11 mouse cellular contexts compared by ENCODE assay signal in the genomic region with DNA sequence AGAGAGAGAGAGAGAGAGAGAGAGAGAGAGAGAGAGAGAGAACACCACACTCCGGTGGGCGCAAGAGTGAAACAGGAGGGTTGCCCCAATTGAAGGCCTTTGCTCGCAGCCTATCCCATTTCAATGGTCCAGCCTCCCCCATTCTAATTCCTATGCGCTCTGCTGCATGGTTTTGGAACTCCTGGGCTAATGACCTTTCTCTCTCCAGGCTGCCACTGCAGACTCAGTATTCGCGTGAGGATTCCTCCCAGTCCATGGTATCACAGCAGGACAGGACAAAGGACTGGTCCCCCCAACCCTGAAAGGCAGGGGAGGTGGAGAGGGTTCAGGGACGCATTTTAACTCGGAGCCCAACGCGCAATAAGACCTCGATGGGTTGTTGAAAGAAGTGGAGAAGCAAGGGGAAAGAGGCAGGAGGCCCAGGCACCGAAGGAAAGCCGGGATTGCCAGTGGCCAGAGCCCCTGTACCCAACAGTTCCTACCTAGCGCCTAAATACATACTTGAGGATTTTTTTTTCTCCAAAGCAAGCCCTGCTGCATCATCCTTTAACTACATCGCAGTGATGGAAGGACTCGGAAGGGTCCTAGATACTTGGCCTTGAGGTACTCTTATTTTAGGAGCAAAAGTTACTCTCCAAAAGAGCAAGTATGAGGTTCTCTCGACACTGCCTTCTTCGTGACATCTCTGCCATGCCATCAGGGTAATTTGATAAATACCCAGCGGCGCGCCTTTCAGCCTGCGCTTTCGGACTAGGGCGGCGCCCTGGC. TPM values are rescaled to one million over a fixed set of nuclear protein-coding genes. Genes with fewer than 3 reads are reported as not detected.
DNase-seq lines count a peak whose midpoint lies in the region; ATAC-seq and TF ChIP-seq lines count a peak whose summit lies in the region.
"Had no signal": no experiment of that assay in that cellular context is flagged by ENCODE, and none has a peak within 500 bp of the region (broad histone marks: within the 10 kb centered on the region; RNA-seq: fewer than 3 reads in every experiment).

No protein-coding gene starts in this region.

- no peak overlapping the region for H3K9ac ChIP-seq in heart, embryonic 14.5 days (ENCODE audit: low read length)
- no peak overlapping the region for H3K9ac ChIP-seq in midbrain, embryonic 11.5 days (ENCODE audit: low read length)
- H3K9ac ChIP-seq in midbrain, postnatal 0 days (replicated peaks; ENCODE audit: low read length, poor library complexity, severe bottlenecking): no peak overlapping the region

- ATAC-seq in heart, embryonic 14.5 days (ENCODE audit: insufficient number of reproducible peaks, insufficient read depth, low FRiP score, low read depth): no peak
- ATAC-seq in midbrain, embryonic 11.5 days (ENCODE audit: low FRiP score): no peak
- no peak for ATAC-seq in midbrain, postnatal 0 days (ENCODE audit: low FRiP score)

- H3K4me1 ChIP-seq in heart, embryonic 14.5 days (ENCODE audit: control insufficient read depth in 2 of 2, insufficient read depth in 2 of 2, low read length in 2 of 2): peaks cover 12 to 26% of the 10 kb centered on the region in 2 experiments; a peak in 3 of 4 replicates
- H3K4me1 ChIP-seq in midbrain, embryonic 11.5 days (ENCODE audit: control insufficient read depth, insufficient read depth, low read length): peaks cover 19% of the 10 kb centered on the region
- peaks cover 13% of the 10 kb centered on the region; the same call in 1 of the 2 replicates for H3K4me1 ChIP-seq in midbrain, postnatal 0 days (ENCODE audit: insufficient read depth, low read length)
- peaks cover 65% of the 10 kb centered on the region for H3K4me1 ChIP-seq in limb, embryonic 10.5 days

- H3K4me2 ChIP-seq in heart, embryonic 14.5 days (ENCODE audit: low read length): peak overlapping the region; percentile 98
- peak overlapping the region; percentile 58 for H3K4me2 ChIP-seq in midbrain, embryonic 11.5 days
- no peak overlapping the region for H3K4me2 ChIP-seq in midbrain, postnatal 0 days (ENCODE audit: low read depth, low read length, poor library complexity, severe bottlenecking)

- WGBS in heart, embryonic 14.5 days: 3% methylated on average over 25 of the region's 25 CpGs
- 2% methylated on average over 25 of the region's 25 CpGs for WGBS in midbrain, embryonic 11.5 days
- 4% methylated on average over 25 of the region's 25 CpGs for WGBS in midbrain, postnatal 0 days
- 3% methylated on average over 25 of the region's 25 CpGs for WGBS in limb, embryonic 10.5 days

- no peak for DNase-seq in heart, postnatal 36 days
- peak; percentile 94 for DNase-seq in midbrain, embryonic 11.5 days (ENCODE audit: low spot score, missing footprints)
- no peak for DNase-seq in midbrain, postnatal 0 days (ENCODE audit: low spot score)
- DNase-seq in limb, embryonic 10.5 days (ENCODE audit: low spot score): no peak
- no peak for DNase-seq in cerebellum, adult 11 months
- DNase-seq in Muller cell, postnatal 12 days (ENCODE audit: inconsistent ontology term): no peak
- no peak for DNase-seq in thymus, postnatal 0 days (ENCODE audit: low spot score)
- DNase-seq: adrenal gland, postnatal 10 days; cerebellum, postnatal 36 days; lung, adult 2 months had no signal

- no peak overlapping the region for H3K27ac ChIP-seq in heart, embryonic 14.5 days (replicated peaks in 1 of 2; ENCODE audit: control insufficient read depth in 1 of 2, insufficient read depth in 1 of 2, low read depth in 2 of 2, low read length in 2 of 2)
- no peak overlapping the region for H3K27ac ChIP-seq in midbrain, embryonic 11.5 days (ENCODE audit: low read depth, low read length)
- no peak overlapping the region for H3K27ac ChIP-seq in midbrain, postnatal 0 days (ENCODE audit: low read depth, low read length)
- H3K27ac ChIP-seq in limb, embryonic 10.5 days: no peak overlapping the region

- no peak for TF ChIP-seq CTCF in midbrain, postnatal 0 days (IDR thresholded peaks at IDR 0.05)

- peak overlapping the region; percentile 38 to 53; a peak in 3 of 4 replicates for H3K4me3 ChIP-seq in heart, embryonic 14.5 days (ENCODE audit: control insufficient read depth in 1 of 2, insufficient read depth in 1 of 2, low read depth in 1 of 2, low read length in 2 of 2)
- H3K4me3 ChIP-seq in midbrain, embryonic 11.5 days (ENCODE audit: low read depth, low read length): peak overlapping the region; percentile 32
- H3K4me3 ChIP-seq in midbrain, postnatal 0 days (ENCODE audit: low read depth, low read length): no peak overlapping the region
- peak overlapping the region; percentile 67 for H3K4me3 ChIP-seq in limb, embryonic 10.5 days

- peaks cover 75% of the 10 kb centered on the region for H3K27me3 ChIP-seq in heart, embryonic 14.5 days (ENCODE audit: control insufficient read depth, insufficient read depth, low read length)
- peaks cover 64% of the 10 kb centered on the region for H3K27me3 ChIP-seq in midbrain, embryonic 11.5 days (ENCODE audit: control insufficient read depth, insufficient read depth, low read length)
- H3K27me3 ChIP-seq in midbrain, postnatal 0 days (ENCODE audit: insufficient read depth, low read length): peaks cover 59% of the 10 kb centered on the region
- peaks cover 89% of the 10 kb centered on the region for H3K27me3 ChIP-seq in limb, embryonic 10.5 days (ENCODE audit: low read depth, poor library complexity, severe bottlenecking)

- no peaks in the 10 kb centered on the region for H3K9me3 ChIP-seq in heart, embryonic 14.5 days (ENCODE audit: control insufficient read depth, low read length)
- H3K9me3 ChIP-seq in midbrain, embryonic 11.5 days (ENCODE audit: control insufficient read depth, low read length): no peaks in the 10 kb centered on the region
- no peaks in the 10 kb centered on the region for H3K9me3 ChIP-seq in midbrain, postnatal 0 days (ENCODE audit: low read length)
- no peaks in the 10 kb centered on the region for H3K9me3 ChIP-seq in limb, embryonic 10.5 days (replicated peaks)

- H3K36me3 ChIP-seq in heart, embryonic 14.5 days (ENCODE audit: control insufficient read depth, insufficient read depth, low read length): no peaks in the 10 kb centered on the region
- H3K36me3 ChIP-seq in midbrain, embryonic 11.5 days (ENCODE audit: control insufficient read depth, insufficient read depth, low read length): no peaks in the 10 kb centered on the region
- H3K36me3 ChIP-seq in midbrain, postnatal 0 days (ENCODE audit: insufficient read depth, low read length): no peaks in the 10 kb centered on the region
- no peaks in the 10 kb centered on the region for H3K36me3 ChIP-seq in limb, embryonic 10.5 days

- intact Hi-C loops in heart, postnatal 36 days (cut with DNase I): loop anchor here (2.0 to 10.0 kb wide), 6 partner anchors 198 to 1458 kb away; no protein-coding TSS in a partner anchor

RNA-seq across cellular contexts. Expression of gene Mafb, which starts 3.0 kb away (rescaled TPM):
- 7.1 and 7.9 TPM in 2 replicates for polyA plus RNA-seq in heart, embryonic 14.5 days (2014; fragmentation: Nextera tagmentation; extraction: Ambion mirVana)
- total RNA-seq in heart, postnatal 36 days (2021): 10 to 100 TPM; 11.7 to 16.2 TPM
- polyA plus RNA-seq in midbrain, embryonic 11.5 days (2014; fragmentation: Nextera tagmentation; extraction: Ambion mirVana): 3.2 and 3.4 TPM in 2 replicates
- 6.8 and 9.0 TPM in 2 replicates for total RNA-seq in midbrain, postnatal 0 days (2014; rRNA removed)
- 5.7 and 5.8 TPM in 2 replicates for polyA plus RNA-seq in midbrain, postnatal 0 days (2015; fragmentation: Nextera tagmentation; extraction: Ambion mirVana)
- 2.2 and 4.2 TPM in 2 replicates for polyA plus RNA-seq in limb, embryonic 10.5 days (2016; fragmentation: Nextera tagmentation; extraction: Ambion mirVana)
- polyA plus RNA-seq in thymus, postnatal 0 days (2015; fragmentation: Nextera tagmentation; extraction: Ambion mirVana): 8.5 and 10.7 TPM in 2 replicates

RNA-seq across cellular contexts. Expression of gene Gm826, which starts 35.9 kb away (rescaled TPM):
- 15.8 and 16.8 TPM in 2 replicates for polyA plus RNA-seq in heart, embryonic 14.5 days (2014; fragmentation: Nextera tagmentation; extraction: Ambion mirVana)
- total RNA-seq in heart, postnatal 36 days (2021): 1 to 10 TPM; 7.1 to 8.8 TPM
- polyA plus RNA-seq in midbrain, embryonic 11.5 days (2014; fragmentation: Nextera tagmentation; extraction: Ambion mirVana): not detected in 2 replicates
- not detected in 2 replicates for total RNA-seq in midbrain, postnatal 0 days (2014; rRNA removed)
- 0.22 TPM in 1 of 2 replicates, not detected in the other for polyA plus RNA-seq in midbrain, postnatal 0 days (2015; fragmentation: Nextera tagmentation; extraction: Ambion mirVana)
- 0.28 TPM in 1 of 2 replicates, not detected in the other for polyA plus RNA-seq in limb, embryonic 10.5 days (2016; fragmentation: Nextera tagmentation; extraction: Ambion mirVana)
- 0.75 and 1.7 TPM in 2 replicates for polyA plus RNA-seq in thymus, postnatal 0 days (2015; fragmentation: Nextera tagmentation; extraction: Ambion mirVana)
